Mouse (Mus musculus) heart, embryonic 14.5 days (tissue): Measurements from ENCODE around the gene Olfr33. TPM values are rescaled to one million over a fixed set of nuclear protein-coding genes. Genes with fewer than 3 reads are reported as not detected.
A peak's percentile ranks its signal among the peaks of the same experiment; 100 is the strongest.

ENCODE experiments used
- ATAC-seq: fragments of 200-750 bp; cut with Nextera tagmentation; 2 replicates; pipeline ENCODE4 v1.8.0; 2017; ENCODE audit warnings: low read depth, moderate TSS enrichment; ENCODE audit not compliant: insufficient number of reproducible peaks, insufficient read depth, low FRiP score
- H3K27ac ChIP-seq, 2 experiments: fragments of 200-500 bp in 1 of 2; fragments of 300-500 bp in 1 of 2; sonication (generic) in 1 of 2; replicated peaks in 1 of 2; 2 replicates each; pipeline ENCODE4 v1.5.1; 2012 to 2014; ENCODE audit warnings: low read depth in 2 of 2, low read length in 2 of 2, control low read depth in 1 of 2, mild to moderate bottlenecking in 1 of 2, mixed read lengths in 1 of 2; ENCODE audit not compliant: control insufficient read depth in 1 of 2, insufficient read depth in 1 of 2
- H3K27me3 ChIP-seq: fragments of 300-500 bp; sonication (generic); 2 replicates; pipeline ENCODE4 v1.6.1; 2014; ENCODE audit warnings: mild to moderate bottlenecking, low read length, control low read depth; ENCODE audit not compliant: control insufficient read depth, insufficient read depth
- H3K36me3 ChIP-seq: fragments of 300-500 bp; sonication (generic); 2 replicates; pipeline ENCODE4 v1.6.1; 2014; ENCODE audit warnings: mild to moderate bottlenecking, control low read depth, low read length, mixed read lengths; ENCODE audit not compliant: control insufficient read depth, insufficient read depth
- H3K4me1 ChIP-seq, 2 experiments: fragments of 200-500 bp in 1 of 2; fragments of 300-500 bp in 1 of 2; sonication (generic) in 1 of 2; 2 replicates each; pipeline ENCODE4 v1.6.1; 2012 to 2014; ENCODE audit warnings: low read length in 2 of 2, control low read depth in 1 of 2, mixed read lengths in 1 of 2; ENCODE audit not compliant: control insufficient read depth in 2 of 2, insufficient read depth in 2 of 2
- H3K4me2 ChIP-seq: fragments of 300-500 bp; sonication (generic); 2 replicates; pipeline ENCODE4 v1.6.1; 2014; ENCODE audit warnings: mild to moderate bottlenecking, low read length
- H3K4me3 ChIP-seq, 2 experiments: fragments of 200-500 bp in 1 of 2; fragments of 300-500 bp in 1 of 2; sonication (generic) in 1 of 2; 2 replicates each; pipeline ENCODE4 v1.5.1; 2012 to 2014; ENCODE audit warnings: low read length in 2 of 2, mild to moderate bottlenecking in 2 of 2, control low read depth in 1 of 2, low read depth in 1 of 2, moderate library complexity in 1 of 2; ENCODE audit not compliant: control insufficient read depth in 1 of 2, insufficient read depth in 1 of 2
- H3K9ac ChIP-seq: fragments of 300-500 bp; sonication (generic); 2 replicates; pipeline ENCODE4 v1.6.1; 2014; ENCODE audit warnings: mild to moderate bottlenecking, low read length
- H3K9me3 ChIP-seq: fragments of 300-500 bp; sonication (generic); 2 replicates; pipeline ENCODE4 v1.6.1; 2016; ENCODE audit warnings: low read length, control low read depth; ENCODE audit not compliant: control insufficient read depth
- WGBS: fragments of 180-500 bp; shearing (Covaris S2); extraction: QIAGEN DNeasy Blood & Tissue Kit; methylation state at CpG from one replicate; pipeline ENCODE4 v1.1.7; 2014; 5-methylcytosine and 5-hydroxymethylcytosine counted together
- polyA plus RNA-seq: library from polyadenylated mRNA; unstranded; fragments of >200 nt; fragmentation: Nextera tagmentation; extraction: Ambion mirVana; gene quantifications from 2 replicates; pipeline ENCODE4 v1.2.1, GENCODE M21; 2014

Gene Olfr33
- polyA plus RNA-seq, 1 experiment from 2014 or later, result not detected

DNA sequence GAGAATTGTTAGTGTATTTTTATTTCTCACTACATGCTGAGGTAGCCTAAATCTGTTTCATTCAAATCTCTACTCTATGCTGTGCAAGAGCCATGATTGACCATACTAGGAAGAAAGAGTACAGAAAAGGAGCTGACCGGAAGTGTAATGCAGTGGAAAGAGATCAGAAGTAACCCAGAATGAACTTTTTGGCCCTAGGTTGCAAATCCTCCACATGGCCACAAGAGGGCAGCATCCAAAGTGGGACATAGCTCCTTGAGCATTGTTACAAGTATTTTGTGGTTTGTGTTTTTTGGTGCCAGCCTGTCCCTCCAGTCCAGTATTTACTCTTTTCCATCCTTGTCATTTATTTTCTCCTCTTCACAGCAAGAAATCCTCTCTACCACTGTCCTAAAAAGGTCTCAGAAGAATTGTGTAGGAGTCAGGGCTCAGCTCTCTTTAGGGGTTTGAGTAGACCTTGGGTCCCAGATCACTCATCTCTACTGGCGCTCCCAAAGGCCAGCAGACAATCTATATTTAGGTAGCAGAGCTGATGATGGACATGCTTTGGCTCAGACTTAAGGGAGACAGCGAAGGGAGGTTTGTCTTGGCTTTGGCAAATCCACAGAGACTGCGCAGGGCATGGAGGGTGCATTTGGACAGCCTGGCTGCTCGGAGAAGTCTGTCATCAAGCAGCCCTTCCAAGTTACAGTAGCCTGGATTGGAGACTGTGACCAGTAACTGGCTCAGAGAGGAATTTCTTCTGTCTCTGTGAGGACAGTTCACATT is 23.3 kb downstream of the Olfr33 start, which contains the start of gene Olfr557:
Gene Olfr557, plus strand, starts transcription at position 553 of the 768 bp plus-strand sequence.
- H3K9ac ChIP-seq, result no peak within 1 kb of the TSS
- no peak within 1 kb of the TSS for H3K27ac ChIP-seq
- H3K9me3 ChIP-seq, result no peaks in the 10 kb centered on the region
- no peaks in the 10 kb centered on the region for H3K27me3 ChIP-seq
- H3K4me1 ChIP-seq, result peaks cover 0 to 2% of the 10 kb centered on the region in 2 experiments; a peak in 1 of 4 replicates
- no peaks in the 10 kb centered on the region for H3K36me3 ChIP-seq
- WGBS, result 53% methylated on average over 5 of the region's 5 CpGs
- H3K4me3 ChIP-seq, result no peak within 1 kb of the TSS
- no peak within 1 kb of the TSS for H3K4me2 ChIP-seq
- no peak for ATAC-seq

- 0 out of 2 replicates have a peak, but pooled peaks cover 12% of the 10 kb centered on the region for H3K36me3 ChIP-seq
- H3K9me3 ChIP-seq, result no peaks in the 10 kb centered on the region
- peak; percentile 99 for ATAC-seq
- peak within 1 kb of the TSS; percentile 61 for H3K4me2 ChIP-seq
- peak within 1 kb of the TSS; percentile 74 for H3K9ac ChIP-seq
- H3K4me3 ChIP-seq, result peak within 1 kb of the TSS; percentile 52 to 97
- under 1% methylated on average over 40 of the region's 40 CpGs for WGBS
- H3K27ac ChIP-seq, result peak within 1 kb of the TSS; percentile 59 to 95
- peaks cover 0 to 6% of the 10 kb centered on the region in 2 experiments; a peak in 2 of 4 replicates for H3K4me1 ChIP-seq
- H3K27me3 ChIP-seq, result no peaks in the 10 kb centered on the region
These were observed 31.8 kb downstream of the Olfr33 start, which contains the start of gene Trim68 for GRCm38 (mm10) chr7:102686944-102687501. Gene Trim68 (minus strand): TSS chr7:102687327.

- H3K9me3 ChIP-seq, result no peaks in the 10 kb centered on the region
- H3K27ac ChIP-seq, result no peak overlapping the region
- peaks cover 35% of the 10 kb centered on the region for H3K36me3 ChIP-seq
- peaks cover 0 to 14% of the 10 kb centered on the region in 2 experiments; a peak in 2 of 4 replicates for H3K4me1 ChIP-seq
- WGBS, result 82% methylated on average over 1 of the region's 1 CpGs
- H3K27me3 ChIP-seq, result no peaks in the 10 kb centered on the region
- no peak overlapping the region for H3K9ac ChIP-seq
- ATAC-seq, result no peak
- H3K4me3 ChIP-seq, result no peak overlapping the region
- H3K4me2 ChIP-seq, result no peak overlapping the region
These were observed 37.0 kb downstream of the Olfr33 start for GRCm38 (mm10) chr7:102681916-102682315.

- 81% methylated on average over 2 of the region's 2 CpGs for WGBS
- no peak overlapping the region for H3K27ac ChIP-seq
- no peak overlapping the region for H3K4me2 ChIP-seq
- H3K27me3 ChIP-seq, result no peaks in the 10 kb centered on the region
- no peaks in the 10 kb centered on the region for H3K9me3 ChIP-seq
- ATAC-seq, result no peak
- peaks cover 19% of the 10 kb centered on the region for H3K36me3 ChIP-seq
- no peak overlapping the region for H3K9ac ChIP-seq
- peaks cover 0 to 8% of the 10 kb centered on the region in 2 experiments; a peak in 1 of 4 replicates for H3K4me1 ChIP-seq
- no peak overlapping the region for H3K4me3 ChIP-seq
These were observed 42.6 kb downstream of the Olfr33 start for GRCm38 (mm10) chr7:102676225-102676624.

DNA sequence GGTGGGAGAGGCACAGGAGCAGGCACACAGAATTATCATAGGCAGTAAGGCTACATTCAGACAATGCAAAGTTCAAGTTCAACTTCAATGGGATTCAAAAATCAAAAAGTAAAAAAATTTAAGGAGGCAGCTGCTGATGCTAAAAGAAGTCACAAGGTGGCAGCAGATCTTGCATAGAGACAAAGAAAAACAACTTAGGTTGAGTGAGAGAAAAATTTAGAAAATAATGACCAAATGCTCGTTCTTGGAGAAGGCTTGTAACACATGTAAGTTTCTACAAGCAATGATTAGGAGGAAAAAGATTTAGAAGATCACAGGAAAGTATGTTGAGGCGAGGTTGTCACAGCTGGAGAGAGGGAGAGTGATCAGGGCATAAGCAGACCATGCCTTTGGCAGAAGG is 53.5 kb downstream of the Olfr33 start:
- no peak for ATAC-seq
- Histone ChIP-seq H3K27ac (no peak overlapping the region), H3K4me2 (no peak overlapping the region), H3K9ac (no peak overlapping the region), H3K36me3 (no peaks in the 10 kb centered on the region), H3K4me3 (no peak overlapping the region), H3K4me1 (no peaks in the 10 kb centered on the region), H3K27me3 (no peaks in the 10 kb centered on the region), H3K9me3 (no peaks in the 10 kb centered on the region)
- 26% methylated on average over 2 of the region's 2 CpGs for WGBS

GRCm38 (mm10) chr7:102664599-102664998 is 54.3 kb downstream of the Olfr33 start, which contains the start of gene Olfr556:
Gene Olfr556 (plus strand): TSS chr7:102664899.
- no peak for ATAC-seq
- WGBS, result 74% methylated on average over 3 of the region's 3 CpGs
- no peak within 1 kb of the TSS for H3K9ac ChIP-seq
- no peak within 1 kb of the TSS for H3K27ac ChIP-seq
- no peak within 1 kb of the TSS for H3K4me2 ChIP-seq
- no peaks in the 10 kb centered on the region for H3K27me3 ChIP-seq
- no peaks in the 10 kb centered on the region for H3K36me3 ChIP-seq
- H3K4me1 ChIP-seq, result no peaks in the 10 kb centered on the region
- H3K4me3 ChIP-seq, result no peak within 1 kb of the TSS
- no peaks in the 10 kb centered on the region for H3K9me3 ChIP-seq
